Mouse (Mus musculus): ENCODE measurements around the gene Antxr1. TPM values are rescaled to one million over a fixed set of nuclear protein-coding genes. Genes with fewer than 3 reads are reported as not detected.

The Antxr1 gene
- polyA plus RNA-seq, 2 experiments, result 0.27 to 0.75 TPM

DNA sequence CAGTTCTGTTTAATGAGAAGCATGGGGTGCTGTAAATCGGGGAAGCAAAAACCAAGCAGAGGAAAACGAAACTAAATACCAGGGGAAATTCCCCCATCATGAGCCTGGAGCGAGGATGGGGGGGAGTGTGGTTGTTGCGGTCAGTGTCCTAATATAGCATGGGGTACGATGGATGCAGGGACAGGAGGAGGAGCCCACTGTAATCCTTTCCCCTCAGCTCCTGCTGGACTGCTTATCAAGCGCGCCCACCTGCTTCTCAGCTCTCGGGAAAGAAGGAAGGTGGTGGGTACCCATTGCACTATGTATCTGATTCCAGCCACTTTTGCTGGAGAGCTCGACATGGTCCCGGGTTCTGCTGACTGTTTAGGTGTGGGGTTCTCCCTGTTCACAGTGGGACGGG lies 151.6 kb downstream of the Antxr1 start:
- H3K4me1 ChIP-seq (replicated peaks; ENCODE audit: control insufficient read depth in 2 of 2, insufficient read depth in 2 of 2, low read length in 1 of 2), result peaks cover 45 to 54% of the 10 kb centered on the region in 2 experiments
- H3K27me3 ChIP-seq (ENCODE audit: control insufficient read depth, insufficient read depth, low read length), result no peaks in the 10 kb centered on the region
- H3K9ac ChIP-seq (replicated peaks), result peak overlapping the region; percentile 67
- peak; percentile 81 for DNase-seq (ENCODE audit: low read depth in 3 of 3, low spot score in 3 of 3)
- 19% methylated on average over 11 of the region's 11 CpGs for WGBS (ENCODE audit: insufficient replicate concordance)
- H3K4me3 ChIP-seq (ENCODE audit: insufficient read depth in 1 of 2, low read depth in 2 of 2, low read length in 2 of 2), result peak overlapping the region; percentile 21 to 44
- H3K9me3 ChIP-seq (ENCODE audit: control insufficient read depth, low read length), result no peaks in the 10 kb centered on the region
- peak; percentile 96 for ATAC-seq (ENCODE audit: insufficient read depth)
- H3K27ac ChIP-seq, result peak overlapping the region; percentile 90
- H3K36me3 ChIP-seq (replicated peaks; ENCODE audit: control insufficient read depth, insufficient read depth, low read depth), result no peaks in the 10 kb centered on the region
- TF ChIP-seq EP300 (IDR thresholded peaks at IDR 0.05; ENCODE audit: low read depth) (peak; percentile 88), CTCF (IDR thresholded peaks at IDR 0.05; ENCODE audit: low read depth) (no peak)
- H3K4me2 ChIP-seq (ENCODE audit: low read depth), result peak overlapping the region; percentile 94

- DNase-seq (ENCODE audit: low read depth in 3 of 3, low spot score in 3 of 3), result no peak
- TF ChIP-seq CTCF (IDR thresholded peaks at IDR 0.05; ENCODE audit: low read depth) (no peak), EP300 (IDR thresholded peaks at IDR 0.05; ENCODE audit: low read depth) (no peak)
- H3K27me3 ChIP-seq (ENCODE audit: control insufficient read depth, insufficient read depth, low read length), result no peaks in the 10 kb centered on the region
- 75% methylated on average over 8 of the region's 8 CpGs for WGBS (ENCODE audit: insufficient replicate concordance)
- no peak overlapping the region for H3K9ac ChIP-seq (replicated peaks)
- H3K4me2 ChIP-seq (ENCODE audit: low read depth), result no peak overlapping the region
- no peaks in the 10 kb centered on the region for H3K9me3 ChIP-seq (ENCODE audit: control insufficient read depth, low read length)
- H3K4me3 ChIP-seq (ENCODE audit: insufficient read depth in 1 of 2, low read depth in 2 of 2, low read length in 2 of 2), result no peak overlapping the region
- ATAC-seq (ENCODE audit: insufficient read depth), result no peak
- peak overlapping the region; percentile 90 for H3K27ac ChIP-seq
- no peaks in the 10 kb centered on the region for H3K36me3 ChIP-seq (replicated peaks; ENCODE audit: control insufficient read depth, insufficient read depth, low read depth)
- peaks cover 45 to 52% of the 10 kb centered on the region in 2 experiments for H3K4me1 ChIP-seq (replicated peaks; ENCODE audit: control insufficient read depth in 2 of 2, insufficient read depth in 2 of 2, low read length in 1 of 2)
These were observed 152.5 kb downstream of the Antxr1 start for GRCm38 (mm10) chr6:87183159-87183558.

DNA sequence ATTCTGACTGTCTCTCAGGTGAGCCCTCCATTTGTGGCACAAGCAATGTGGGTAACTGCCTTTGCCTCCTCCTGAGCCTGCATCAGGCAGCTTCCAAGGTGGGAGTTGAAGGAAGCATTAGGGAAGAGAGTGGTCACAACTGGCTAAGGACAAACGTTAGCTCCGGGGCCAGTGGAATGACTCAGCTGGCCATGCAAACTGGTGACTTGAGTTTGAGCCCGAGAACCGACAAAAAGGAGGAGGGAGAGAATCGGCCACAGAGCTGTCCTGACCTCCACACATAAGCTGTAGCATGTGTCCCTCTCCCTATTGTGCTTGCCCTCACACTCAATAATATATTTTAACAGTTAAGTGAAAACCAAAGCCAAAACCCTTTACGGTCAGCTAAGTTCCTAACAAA lies 152.9 kb downstream of the Antxr1 start:
- TF ChIP-seq CTCF (IDR thresholded peaks at IDR 0.05; ENCODE audit: low read depth) (no peak), EP300 (IDR thresholded peaks at IDR 0.05; ENCODE audit: low read depth) (no peak)
- WGBS (ENCODE audit: insufficient replicate concordance), result 77% methylated on average over 6 of the region's 6 CpGs
- Histone ChIP-seq H3K9ac (replicated peaks) (no peak overlapping the region), H3K4me2 (ENCODE audit: low read depth) (no peak overlapping the region), H3K27ac (peak overlapping the region; percentile 44), H3K9me3 (ENCODE audit: control insufficient read depth, low read length) (no peaks in the 10 kb centered on the region), H3K4me1 (replicated peaks; ENCODE audit: control insufficient read depth in 2 of 2, insufficient read depth in 2 of 2, low read length in 1 of 2) (peaks cover 45 to 52% of the 10 kb centered on the region in 2 experiments), H3K4me3 (ENCODE audit: insufficient read depth in 1 of 2, low read depth in 2 of 2, low read length in 2 of 2) (no peak overlapping the region), H3K27me3 (ENCODE audit: control insufficient read depth, insufficient read depth, low read length) (no peaks in the 10 kb centered on the region), H3K36me3 (replicated peaks; ENCODE audit: control insufficient read depth, insufficient read depth, low read depth) (no peaks in the 10 kb centered on the region)
- ATAC-seq (ENCODE audit: insufficient read depth) (no peak), DNase-seq (ENCODE audit: low read depth in 3 of 3, low spot score in 3 of 3) (no peak)

- DNase-seq (ENCODE audit: low read depth in 3 of 3, low spot score in 3 of 3) (no peak), ATAC-seq (ENCODE audit: insufficient read depth) (no peak)
- Histone ChIP-seq H3K27ac (no peak overlapping the region), H3K4me2 (ENCODE audit: low read depth) (no peak overlapping the region), H3K9ac (replicated peaks) (no peak overlapping the region), H3K36me3 (replicated peaks; ENCODE audit: control insufficient read depth, insufficient read depth, low read depth) (no peaks in the 10 kb centered on the region), H3K9me3 (ENCODE audit: control insufficient read depth, low read length) (no peaks in the 10 kb centered on the region), H3K27me3 (ENCODE audit: control insufficient read depth, insufficient read depth, low read length) (no peaks in the 10 kb centered on the region), H3K4me3 (ENCODE audit: insufficient read depth in 1 of 2, low read depth in 2 of 2, low read length in 2 of 2) (no peak overlapping the region), H3K4me1 (replicated peaks; ENCODE audit: control insufficient read depth in 2 of 2, insufficient read depth in 2 of 2, low read length in 1 of 2) (peaks cover 21 to 27% of the 10 kb centered on the region in 2 experiments)
- 55% methylated on average over 3 of the region's 3 CpGs for WGBS (ENCODE audit: insufficient replicate concordance)
- TF ChIP-seq EP300 (IDR thresholded peaks at IDR 0.05; ENCODE audit: low read depth) (no peak), CTCF (IDR thresholded peaks at IDR 0.05; ENCODE audit: low read depth) (no peak)
These were observed 164.2 kb downstream of the Antxr1 start for GRCm38 (mm10) chr6:87171461-87171860.

DNA sequence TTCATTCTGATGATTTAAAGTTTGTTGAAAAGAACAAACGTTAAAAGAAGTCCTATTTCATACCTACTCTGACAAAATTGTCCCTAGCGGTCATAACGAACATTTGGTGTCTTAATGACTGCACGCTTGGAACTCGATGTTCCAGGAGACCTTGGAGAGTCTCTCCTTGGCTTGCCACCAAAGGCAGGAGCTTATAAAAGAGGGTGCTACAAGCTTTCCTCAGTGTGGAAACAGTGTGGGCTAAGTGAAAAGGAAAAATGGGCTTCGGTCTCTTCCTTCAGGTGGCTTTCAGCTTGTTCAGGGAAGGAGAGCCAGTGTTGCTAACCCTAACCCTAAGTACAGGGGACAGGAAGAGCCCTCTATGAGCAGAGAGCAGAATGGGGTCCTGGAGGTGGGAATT lies 164.7 kb downstream of the Antxr1 start:
- no peak for TF ChIP-seq EP300 (IDR thresholded peaks at IDR 0.05; ENCODE audit: low read depth)
- TF ChIP-seq CTCF (IDR thresholded peaks at IDR 0.05; ENCODE audit: low read depth), result no peak
- Histone ChIP-seq H3K4me1 (replicated peaks; ENCODE audit: control insufficient read depth in 2 of 2, insufficient read depth in 2 of 2, low read length in 1 of 2) (peaks cover 21 to 27% of the 10 kb centered on the region in 2 experiments), H3K36me3 (replicated peaks; ENCODE audit: control insufficient read depth, insufficient read depth, low read depth) (no peaks in the 10 kb centered on the region), H3K4me3 (ENCODE audit: insufficient read depth in 1 of 2, low read depth in 2 of 2, low read length in 2 of 2) (no peak overlapping the region), H3K27ac (peak overlapping the region; percentile 69), H3K9me3 (ENCODE audit: control insufficient read depth, low read length) (no peaks in the 10 kb centered on the region), H3K4me2 (ENCODE audit: low read depth) (peak overlapping the region; percentile 46), H3K27me3 (ENCODE audit: control insufficient read depth, insufficient read depth, low read length) (no peaks in the 10 kb centered on the region), H3K9ac (replicated peaks) (peak overlapping the region; percentile 49)
- WGBS (ENCODE audit: insufficient replicate concordance), result 70% methylated on average over 6 of the region's 6 CpGs
- ATAC-seq (ENCODE audit: insufficient read depth) (no peak), DNase-seq (ENCODE audit: low read depth in 3 of 3, low spot score in 3 of 3) (no peak)

Measured in liver, embryonic 14.5 days (tissue).